Mouse (Mus musculus) skeletal muscle tissue, adult 2 months (tissue): ENCODE measurements at regions not wholly inside any gene's neighbourhood (a gene's known extent, or its start where the extent isn't known, plus 50 kb on each side); places are given as distances from the start of the nearest gene placed in this dataset.
A peak's percentile ranks its signal among the peaks of the same experiment; 100 is the strongest.
"Not testable (repeated sequence)": the region's sequence is repeated elsewhere in the genome, so short reads cannot be mapped to it uniquely, and the experiment has no call there.

Source experiments
- DNase-seq: peaks from one replicate; pipeline ENCODE4 v3.0.0-alpha.2; 2012; ENCODE audit warnings: low read depth, low spot score

DNA sequence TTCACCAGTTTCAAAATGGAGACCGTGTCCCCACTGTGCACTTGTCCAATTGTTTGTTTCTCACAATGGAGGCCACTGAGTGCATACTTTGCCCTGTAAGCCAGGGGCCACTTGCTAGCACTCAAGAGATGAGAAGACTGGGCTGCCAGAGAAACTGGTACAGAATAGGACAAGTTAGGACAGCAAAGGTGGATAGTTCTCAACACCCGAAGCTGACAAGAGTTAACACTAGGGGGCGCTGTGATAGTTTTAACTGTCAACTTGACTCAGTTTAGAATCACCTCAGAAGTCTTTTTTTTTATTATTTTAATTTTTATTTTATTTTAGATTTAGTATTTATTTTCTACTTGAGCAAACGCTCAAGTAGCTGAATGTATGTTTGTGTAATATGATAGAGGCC lies 188.2 kb upstream of the Asap2 start:
- DNase-seq = not testable (repeated sequence)

- DNase-seq = not testable (repeated sequence)
Observed at GRCm38 (mm10) chr12:20805466-20805865, 184.8 kb upstream of the Asap2 start.

- no peak for DNase-seq
Observed at GRCm38 (mm10) chr12:20806681-20807080, 183.6 kb upstream of the Asap2 start.

- DNase-seq = not testable (repeated sequence)
Observed at GRCm38 (mm10) chr12:20813836-20814235, 176.4 kb upstream of the Asap2 start.

GRCm38 (mm10) chr12:20815121-20815520 lies 175.1 kb upstream of the Asap2 start:
- DNase-seq = not testable (repeated sequence)

- DNase-seq = peak; percentile 2
Observed at GRCm38 (mm10) chr12:20815599-20815998, 174.7 kb upstream of the Asap2 start.

DNA sequence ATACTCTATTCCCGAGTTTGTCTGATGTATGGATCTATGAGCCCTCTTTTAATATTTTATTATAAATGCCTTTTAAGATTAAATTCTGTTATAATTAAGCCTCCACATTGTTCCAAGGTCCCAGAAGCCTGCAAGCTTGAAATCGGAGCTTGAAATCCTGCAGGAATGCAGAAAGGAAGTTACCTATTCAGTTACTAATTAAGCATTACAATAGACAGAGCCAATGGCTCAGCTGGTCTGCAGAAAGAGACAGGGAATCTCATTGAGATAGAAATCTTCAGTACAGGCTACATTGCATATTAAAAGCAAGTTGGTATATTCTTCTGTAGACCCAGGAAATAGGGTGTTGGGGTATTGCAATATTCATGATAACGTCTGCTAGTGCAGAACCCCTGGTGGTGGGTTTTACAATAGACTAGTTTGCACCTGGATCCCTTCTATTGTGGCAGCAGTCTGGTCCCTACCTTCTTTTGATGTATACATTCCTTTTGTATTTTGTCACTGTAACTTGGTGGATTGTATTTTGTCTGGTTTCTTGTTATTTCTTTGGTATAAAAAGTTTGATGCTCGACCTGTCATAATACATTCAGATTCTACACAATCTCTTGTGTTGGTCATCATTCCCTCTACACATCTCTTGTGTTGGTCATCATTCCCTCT lies 146.5 kb upstream of the Asap2 start:
- DNase-seq = not testable (repeated sequence)

DNA sequence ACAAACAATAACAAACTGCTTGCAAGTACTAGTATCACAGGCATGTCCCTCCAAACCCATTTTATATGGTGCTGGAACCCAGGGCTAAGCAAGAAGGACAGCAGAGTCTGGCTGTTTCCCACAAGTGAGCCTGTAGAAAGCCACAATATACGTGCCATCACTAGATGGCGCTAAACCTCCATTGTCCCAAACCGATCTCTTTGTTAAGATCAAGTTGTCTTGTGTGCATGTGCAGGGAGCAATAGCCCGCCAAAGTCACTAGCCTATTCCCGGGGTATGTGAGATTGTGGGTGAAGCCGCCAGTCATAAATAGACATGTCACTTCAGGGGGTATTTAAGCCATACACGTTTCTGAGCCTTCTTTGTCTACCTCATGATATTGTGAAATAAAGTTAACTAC lies 145.4 kb upstream of the Asap2 start:
- not testable (repeated sequence) for DNase-seq

DNA sequence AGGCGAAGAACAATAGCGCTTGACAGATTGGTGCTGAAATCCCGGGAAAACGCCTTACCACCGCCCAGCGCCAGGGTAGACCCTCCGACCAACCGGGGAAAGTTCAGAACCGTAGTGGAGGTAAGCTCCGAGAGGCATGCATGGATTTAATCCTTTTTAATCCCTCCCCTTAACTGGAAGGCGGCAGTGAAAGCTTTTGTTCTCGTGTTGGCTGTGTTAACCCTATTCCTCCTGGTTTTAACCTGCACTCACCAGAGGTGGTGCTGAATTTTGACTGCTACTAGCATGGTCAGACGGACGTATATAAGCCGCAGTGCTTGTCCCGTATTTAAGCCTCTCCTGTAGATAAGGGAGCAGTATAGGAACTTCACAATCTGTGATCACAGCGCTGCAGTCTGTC lies 145.0 kb upstream of the Asap2 start:
- DNase-seq = no peak

DNA sequence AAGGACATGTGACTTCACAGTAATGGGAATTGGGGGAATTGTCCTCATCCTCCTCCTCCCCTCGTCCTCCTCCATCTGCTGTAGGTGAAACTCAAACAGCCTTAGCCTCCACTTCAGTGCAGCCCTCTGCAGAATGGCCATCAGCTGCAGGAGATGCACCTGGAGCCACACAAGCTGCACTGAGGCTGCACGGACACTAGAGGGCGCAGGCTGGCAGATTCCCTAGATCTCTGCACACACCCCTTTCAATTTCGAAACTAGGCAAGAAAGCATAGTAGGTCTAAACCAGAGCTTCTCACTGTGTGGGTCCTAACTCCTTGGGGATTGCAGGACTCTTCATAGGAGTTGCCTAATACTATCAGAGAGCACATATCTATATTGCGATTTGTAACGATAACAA lies 106.2 kb upstream of the Asap2 start:
- not testable (repeated sequence) for DNase-seq

GRCm38 (mm10) chr12:20920653-20921397 lies 69.4 kb upstream of the Asap2 start:
- peak; percentile 27 for DNase-seq

- DNase-seq = not testable (repeated sequence)
Observed at GRCm38 (mm10) chr12:20921398-20922023, 68.7 kb upstream of the Asap2 start.

DNA sequence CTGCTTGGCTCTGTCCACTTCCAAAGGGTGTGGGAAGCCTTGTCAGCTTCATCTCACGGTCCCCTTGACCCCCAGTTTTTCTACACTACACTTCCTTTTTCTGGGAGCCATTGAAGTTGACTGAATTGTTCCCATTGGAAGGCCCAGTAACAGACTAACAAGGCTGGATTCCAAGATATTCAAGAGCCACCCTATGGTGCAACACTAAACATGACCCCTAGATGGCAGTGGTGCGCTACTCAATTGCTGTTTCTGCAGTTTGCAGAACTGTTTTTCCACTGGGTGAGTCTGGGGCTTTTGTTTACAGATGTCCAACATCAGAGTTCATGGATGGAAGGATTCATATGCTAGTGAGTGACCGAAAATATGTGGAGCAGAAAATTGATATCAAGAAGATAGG lies 61.3 kb upstream of the Asap2 start:
- peak; percentile 10 for DNase-seq
